Mouse (Mus musculus) liver, embryonic 14.5 days (tissue): ENCODE measurements at regions not wholly inside any gene's neighbourhood (a gene's known extent, or its start where the extent isn't known, plus 50 kb on each side); places are given as distances from the start of the nearest gene placed in this dataset.

Experiments used
- CTCF ChIP-seq: IDR thresholded peaks from 2 replicates; pipeline ENCODE4 v1.5.1; 2016; ENCODE audit warnings: antibody characterized with exemption, low read depth, control low read depth
- EP300 ChIP-seq: IDR thresholded peaks from 2 replicates; pipeline ENCODE4 v1.6.1; 2016; ENCODE audit warnings: antibody characterized with exemption, low read depth

GRCm38 (mm10) chr6:59484004-59484403, 57.9 kb upstream of the Gprin3 start:
- TF ChIP-seq CTCF, result no peak
- no peak for TF ChIP-seq EP300
